Comparison of ENCODE assay signal across 14 mouse cellular contexts in the genomic region with DNA sequence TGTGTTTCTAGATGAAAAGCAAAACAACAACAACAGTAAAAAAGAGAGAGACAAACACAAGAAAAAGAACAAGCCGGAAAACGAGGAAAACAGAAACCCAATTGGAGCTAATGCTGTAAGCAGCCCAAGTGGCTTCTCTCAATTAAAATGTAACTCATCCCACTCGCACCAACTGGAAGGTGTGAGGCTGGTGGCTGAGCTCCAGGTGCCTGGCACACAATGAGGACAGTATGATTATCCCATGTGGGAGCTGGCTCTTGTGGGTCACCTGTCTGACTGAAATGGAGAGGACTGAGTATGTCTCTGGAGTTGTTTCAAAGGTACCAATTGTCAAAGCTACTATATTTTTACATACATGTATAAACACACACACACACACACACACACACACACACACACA. TPM values are rescaled to one million over a fixed set of nuclear protein-coding genes. Genes with fewer than 3 reads are reported as not detected.
A peak's percentile ranks its signal among the peaks of the same experiment; 100 is the strongest.
DNase-seq lines count a peak whose midpoint lies in the region; ATAC-seq and TF ChIP-seq lines count a peak whose summit lies in the region.
"Had no signal": no experiment of that assay in that cellular context is flagged by ENCODE, and none has a peak within 500 bp of the region (broad histone marks: within the 10 kb centered on the region; RNA-seq: fewer than 3 reads in every experiment).

No protein-coding gene starts in this region.

- TF ChIP-seq POLR2A in thymus, adult 2 months (IDR thresholded peaks at IDR 0.05; ENCODE audit: control insufficient read depth, extremely low read depth, insufficient read depth, low read length, poor library complexity): no peak

- DNase-seq in cerebellum, postnatal 36 days: peak; percentile 12 to 20
- DNase-seq in heart, postnatal 10 days: no peak
- DNase-seq in limb, embryonic 11.5 days (ENCODE audit: low spot score): no peak
- DNase-seq in limb, embryonic 10.5 days (ENCODE audit: low spot score): no peak
- no peak for DNase-seq in thymus, adult 2 months
- DNase-seq: adrenal gland, adult 8-10 months; embryo, embryonic 11 days; gastrocnemius, adult 2 months; right cerebral cortex, postnatal 14 days had no signal

- TF ChIP-seq CTCF in thymus, adult 2 months (IDR thresholded peaks at IDR 0.05; ENCODE audit: borderline replicate concordance, control insufficient read depth, extremely low read depth, insufficient read depth, low read length, poor library complexity): no peak

- H3K27me3 ChIP-seq in heart, embryonic 15.5 days: no peaks in the 10 kb centered on the region
- no peaks in the 10 kb centered on the region for H3K27me3 ChIP-seq in limb, embryonic 11.5 days (ENCODE audit: control insufficient read depth, insufficient read depth, low read length)
- no peaks in the 10 kb centered on the region for H3K27me3 ChIP-seq in limb, embryonic 10.5 days (ENCODE audit: low read depth, poor library complexity, severe bottlenecking)
- no peaks in the 10 kb centered on the region for H3K27me3 ChIP-seq in heart, embryonic 16.5 days (ENCODE audit: control insufficient read depth, insufficient read depth, low read length)
- no peaks in the 10 kb centered on the region for H3K27me3 ChIP-seq in thymus, adult 2 months (ENCODE audit: control insufficient read depth, insufficient read depth, low read length)

- ATAC-seq in cerebellum, adult (ENCODE audit: insufficient number of reproducible peaks, low FRiP score, low TSS enrichment): no peak
- no peak for ATAC-seq in heart, embryonic 15.5 days (replicated peaks; ENCODE audit: insufficient number of reproducible peaks, insufficient read depth, low FRiP score, low read depth)
- ATAC-seq in limb, embryonic 11.5 days (ENCODE audit: insufficient number of reproducible peaks, low FRiP score, low TSS enrichment, low read depth): no peak
- no peak for ATAC-seq in heart, embryonic 16.5 days (replicated peaks; ENCODE audit: extremely low read depth, insufficient read depth, low FRiP score)
- ATAC-seq: inflammation-experienced regulatory T-cells, adult 6 months had no signal

- intact Hi-C loops in heart, postnatal 10 days (cut with DNase I): no loop called here

- H3K36me3 ChIP-seq in heart, embryonic 15.5 days: no peaks in the 10 kb centered on the region
- H3K36me3 ChIP-seq in limb, embryonic 11.5 days (ENCODE audit: control insufficient read depth, insufficient read depth, low read length): no peaks in the 10 kb centered on the region
- H3K36me3 ChIP-seq in limb, embryonic 10.5 days: peaks cover 47% of the 10 kb centered on the region
- peaks cover 2% of the 10 kb centered on the region for H3K36me3 ChIP-seq in heart, embryonic 16.5 days (ENCODE audit: control insufficient read depth, insufficient read depth)
- peaks cover 8% of the 10 kb centered on the region; the same call in 1 of the 2 replicates for H3K36me3 ChIP-seq in thymus, adult 2 months (ENCODE audit: control insufficient read depth, insufficient read depth, low read length)

- no peak overlapping the region for H3K4me2 ChIP-seq in heart, embryonic 15.5 days
- H3K4me2 ChIP-seq in limb, embryonic 11.5 days (ENCODE audit: low read depth, severe bottlenecking): no peak overlapping the region
- H3K4me2 ChIP-seq in heart, embryonic 16.5 days (ENCODE audit: low read depth, low read length): no peak overlapping the region

- H3K9me3 ChIP-seq in heart, embryonic 15.5 days (replicated peaks): no peaks in the 10 kb centered on the region
- no peaks in the 10 kb centered on the region for H3K9me3 ChIP-seq in limb, embryonic 11.5 days (ENCODE audit: control insufficient read depth, low read length)
- H3K9me3 ChIP-seq in limb, embryonic 10.5 days (replicated peaks): no peaks in the 10 kb centered on the region
- no peaks in the 10 kb centered on the region for H3K9me3 ChIP-seq in heart, embryonic 16.5 days (replicated peaks; ENCODE audit: control insufficient read depth, low read length)

- H3K4me1 ChIP-seq in heart, embryonic 15.5 days (replicated peaks): peaks cover 33% of the 10 kb centered on the region
- no peaks in the 10 kb centered on the region for H3K4me1 ChIP-seq in limb, embryonic 11.5 days (ENCODE audit: control insufficient read depth, insufficient read depth, low read length)
- no peaks in the 10 kb centered on the region for H3K4me1 ChIP-seq in limb, embryonic 10.5 days
- peaks cover 34% of the 10 kb centered on the region for H3K4me1 ChIP-seq in heart, embryonic 16.5 days (ENCODE audit: control insufficient read depth, insufficient read depth, low read length)
- no peaks in the 10 kb centered on the region for H3K4me1 ChIP-seq in thymus, adult 2 months (replicated peaks; ENCODE audit: control insufficient read depth, insufficient read depth, low read length)

- H3K27ac ChIP-seq in heart, embryonic 15.5 days: peak overlapping the region; percentile 54
- 0 out of 2 replicates have a peak overlapping the region, but pooled peaks have one; percentile 21 for H3K27ac ChIP-seq in limb, embryonic 11.5 days (replicated peaks; ENCODE audit: low read depth, low read length)
- H3K27ac ChIP-seq in limb, embryonic 10.5 days: no peak overlapping the region
- H3K27ac ChIP-seq in heart, embryonic 16.5 days (ENCODE audit: low read length): peak overlapping the region; percentile 76
- H3K27ac ChIP-seq in thymus, adult 2 months (ENCODE audit: control insufficient read depth, insufficient read depth, low read length): no peak overlapping the region
- H3K27ac ChIP-seq: gastrocnemius, adult 2 months; liver, embryonic 14.5 days had no signal

- 73% methylated on average over 3 of the region's 3 CpGs for WGBS in heart, embryonic 15.5 days
- 72% methylated on average over 3 of the region's 3 CpGs for WGBS in limb, embryonic 11.5 days
- WGBS in limb, embryonic 10.5 days: 73% methylated on average over 3 of the region's 3 CpGs
- WGBS in heart, embryonic 16.5 days: 62% methylated on average over 3 of the region's 3 CpGs
- 92% methylated on average over 3 of the region's 3 CpGs for WGBS in thymus, adult 2 months

- H3K9ac ChIP-seq in heart, embryonic 15.5 days: no peak overlapping the region
- no peak overlapping the region for H3K9ac ChIP-seq in limb, embryonic 11.5 days (ENCODE audit: low read length)
- no peak overlapping the region for H3K9ac ChIP-seq in heart, embryonic 16.5 days (ENCODE audit: low read length)
- H3K9ac ChIP-seq: liver, embryonic 14.5 days had no signal

- H3K4me3 ChIP-seq in heart, embryonic 15.5 days: no peak overlapping the region
- no peak overlapping the region for H3K4me3 ChIP-seq in limb, embryonic 11.5 days (ENCODE audit: low read depth, low read length)
- no peak overlapping the region for H3K4me3 ChIP-seq in limb, embryonic 10.5 days
- no peak overlapping the region for H3K4me3 ChIP-seq in heart, embryonic 16.5 days (ENCODE audit: low read length)
- no peak overlapping the region for H3K4me3 ChIP-seq in thymus, adult 2 months (ENCODE audit: control insufficient read depth, insufficient read depth, low read length)
- H3K4me3 ChIP-seq: gastrocnemius, adult 2 months had no signal

RNA-seq across cellular contexts. Expression of gene Clic4, which starts 41.5 kb away (rescaled TPM):
- 252 and 254 TPM in 2 replicates for polyA plus RNA-seq in heart, embryonic 15.5 days (2015; fragmentation: Nextera tagmentation; extraction: Ambion mirVana)
- total RNA-seq in heart, postnatal 10 days (2021): 100 to 1,000 TPM; 309 to 310 TPM
- polyA plus RNA-seq in limb, embryonic 11.5 days (2014; fragmentation: Nextera tagmentation; extraction: Ambion mirVana): 141 and 161 TPM in 2 replicates
- polyA plus RNA-seq in limb, embryonic 10.5 days (2016; fragmentation: Nextera tagmentation; extraction: Ambion mirVana): 208 and 220 TPM in 2 replicates
- polyA plus RNA-seq in heart, embryonic 16.5 days (2015; fragmentation: Nextera tagmentation; extraction: Ambion mirVana): 289 and 296 TPM in 2 replicates
- 50.2 and 55.1 TPM in 2 replicates for polyA plus RNA-seq in thymus, adult 2 months (2012; rRNA removed)

Comparison
In these comparisons a context has a peak if more than half of its experiments do, and no peak if none do; other contexts are left out.
1. H3K27ac ChIP-seq: peak in heart, embryonic 15.5 days (single experiment), limb, embryonic 11.5 days (single experiment) and heart, embryonic 16.5 days (single experiment); none in limb, embryonic 10.5 days (single experiment) and thymus, adult 2 months (single experiment).
2. DNase-seq: peak in cerebellum, postnatal 36 days (2 of 2); none in heart, postnatal 10 days (0 of 2), limb, embryonic 11.5 days (single experiment), limb, embryonic 10.5 days (single experiment) and thymus, adult 2 months (single experiment).